Mouse (Mus musculus) liver, adult (tissue): ENCODE results near the gene Slf2.

ENCODE experiments used
- GATA4 ChIP-seq: IDR thresholded peaks from 2 replicates; pipeline ENCODE4 v1.6.1; 2014; ENCODE audit warnings: mild to moderate bottlenecking, low read length; ENCODE audit not compliant: insufficient replicate concordance

Gene Slf2

DNA sequence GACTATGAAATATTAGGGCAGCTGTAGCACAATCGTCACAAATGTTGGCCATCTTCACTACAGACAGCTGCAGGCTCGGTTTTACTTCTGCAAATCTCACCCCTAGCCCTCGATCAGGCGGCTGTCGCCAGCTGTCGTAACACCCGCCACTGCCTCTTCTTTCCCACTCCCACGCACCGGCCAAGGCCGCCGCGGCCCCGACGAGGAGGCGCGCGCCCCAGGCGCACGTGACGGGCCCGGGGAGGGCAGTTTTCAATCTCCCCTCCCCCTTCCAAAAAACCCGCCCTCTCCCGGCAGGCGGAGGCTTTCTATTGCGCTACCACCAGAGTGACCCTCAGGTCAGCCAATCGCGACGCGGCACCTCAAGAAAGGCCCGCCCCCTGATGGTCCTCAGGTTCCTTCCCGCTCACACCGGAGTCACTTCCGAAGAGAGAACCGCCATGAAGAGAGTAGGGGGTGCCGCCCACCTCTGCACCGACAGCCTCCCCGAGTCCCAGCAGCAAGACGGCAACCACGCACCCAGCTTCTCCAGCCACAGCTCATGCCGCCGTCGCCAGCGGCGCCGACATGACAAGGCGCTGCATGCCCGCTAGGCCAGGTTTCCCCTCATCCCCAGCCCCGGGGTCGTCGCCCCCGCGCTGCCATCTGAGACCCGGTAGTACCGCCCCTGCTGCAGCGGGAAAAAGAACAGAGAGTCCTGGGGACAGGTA, at the start of gene Slf2:
Slf2 (plus strand) TSS at position 408 of the 710 bp plus-strand sequence.
- TF ChIP-seq GATA4 = peak; percentile 53; the same call in 1 of the 2 replicates

DNA sequence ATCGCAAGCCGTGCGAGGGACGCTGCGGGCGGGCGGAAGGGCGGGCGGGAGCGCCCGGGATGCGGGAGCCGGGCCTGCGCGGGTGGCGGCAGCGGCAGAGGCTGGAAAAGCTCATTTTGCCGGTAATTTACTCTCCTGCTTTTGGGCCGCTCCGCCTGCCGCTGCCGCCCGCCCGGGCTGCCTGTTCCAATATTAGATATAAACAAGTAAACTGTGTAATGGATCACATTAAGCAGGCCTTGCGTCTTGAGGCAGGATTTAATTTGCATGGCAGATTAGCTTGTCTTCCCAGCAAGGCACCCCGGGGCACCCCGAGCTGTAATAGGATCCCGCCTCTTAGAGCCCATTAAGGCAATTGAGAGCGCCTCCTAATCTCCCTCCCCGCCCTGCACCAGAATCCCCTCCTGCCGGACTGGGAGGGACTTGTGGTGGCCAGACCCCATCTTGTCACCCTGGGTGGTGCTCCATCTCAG, 48.4 kb upstream of the Slf2 start:
- no peak for TF ChIP-seq GATA4

DNA sequence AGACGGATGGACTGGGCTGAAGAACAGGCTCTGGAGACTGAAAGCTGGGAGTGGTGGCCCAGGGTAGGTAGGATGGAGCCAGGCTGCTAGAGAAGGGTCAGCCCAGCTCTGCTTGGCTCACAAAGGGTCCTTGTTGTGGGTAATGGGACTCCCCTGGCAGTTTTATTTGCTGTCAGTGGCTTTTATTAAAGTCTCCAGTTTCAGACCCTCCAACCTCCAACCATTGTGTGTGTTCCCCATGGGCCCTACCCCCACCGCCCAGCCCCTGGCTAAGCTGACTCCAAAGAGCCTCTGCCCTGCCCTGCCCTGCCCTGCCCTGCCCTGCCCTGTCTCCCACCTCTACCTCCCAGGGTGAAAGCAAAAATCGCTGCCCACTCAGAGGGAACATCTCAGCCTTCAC, 46.6 kb upstream of the Slf2 start:
- no peak for TF ChIP-seq GATA4

- no peak for TF ChIP-seq GATA4
Measured at GRCm38 (mm10) chr19:44886475-44886874, 44.5 kb upstream of the Slf2 start.

GRCm38 (mm10) chr19:44887679-44888235, 43.2 kb upstream of the Slf2 start:
- no peak for TF ChIP-seq GATA4

DNA sequence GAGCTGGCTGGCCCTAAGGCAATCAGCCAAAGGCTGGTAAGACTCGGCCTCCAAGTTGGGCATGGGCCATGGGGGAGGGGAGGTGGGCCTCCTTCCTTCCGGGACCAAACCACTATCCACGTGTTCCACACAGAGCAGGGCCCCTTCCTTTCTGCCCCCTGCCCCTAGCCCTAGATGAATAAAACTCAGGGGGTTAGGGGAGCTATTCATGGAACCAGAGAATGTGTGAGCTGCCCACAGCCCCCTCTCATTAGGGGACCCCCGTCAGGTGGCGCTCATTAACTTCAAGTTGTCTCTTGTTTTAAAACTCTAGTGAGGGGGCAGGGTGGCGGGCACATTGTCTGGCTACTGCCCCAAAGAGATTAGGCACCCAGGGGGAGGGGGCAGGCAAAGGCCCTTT, 41.4 kb upstream of the Slf2 start:
- TF ChIP-seq GATA4 = no peak

DNA sequence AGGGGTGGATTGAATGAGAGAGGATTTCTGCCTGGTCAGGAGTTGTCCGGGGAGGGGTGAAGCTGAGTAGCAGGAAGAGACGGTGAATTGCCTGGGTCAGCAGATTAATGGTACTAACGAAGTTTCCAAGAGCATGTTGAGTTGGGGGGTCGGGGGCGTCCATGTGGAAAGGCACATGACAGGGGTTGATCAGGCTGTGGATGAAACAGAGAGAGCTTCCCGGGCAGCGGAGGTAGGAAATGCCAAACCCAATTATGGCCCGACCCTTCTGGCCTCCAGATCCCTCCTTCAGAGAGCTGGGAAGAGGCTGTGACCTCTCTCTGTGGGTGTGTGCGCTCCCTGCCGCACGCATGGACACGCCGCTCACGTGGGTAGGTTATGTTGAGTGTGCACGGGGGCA, 39.5 kb upstream of the Slf2 start:
- TF ChIP-seq GATA4 = no peak

DNA sequence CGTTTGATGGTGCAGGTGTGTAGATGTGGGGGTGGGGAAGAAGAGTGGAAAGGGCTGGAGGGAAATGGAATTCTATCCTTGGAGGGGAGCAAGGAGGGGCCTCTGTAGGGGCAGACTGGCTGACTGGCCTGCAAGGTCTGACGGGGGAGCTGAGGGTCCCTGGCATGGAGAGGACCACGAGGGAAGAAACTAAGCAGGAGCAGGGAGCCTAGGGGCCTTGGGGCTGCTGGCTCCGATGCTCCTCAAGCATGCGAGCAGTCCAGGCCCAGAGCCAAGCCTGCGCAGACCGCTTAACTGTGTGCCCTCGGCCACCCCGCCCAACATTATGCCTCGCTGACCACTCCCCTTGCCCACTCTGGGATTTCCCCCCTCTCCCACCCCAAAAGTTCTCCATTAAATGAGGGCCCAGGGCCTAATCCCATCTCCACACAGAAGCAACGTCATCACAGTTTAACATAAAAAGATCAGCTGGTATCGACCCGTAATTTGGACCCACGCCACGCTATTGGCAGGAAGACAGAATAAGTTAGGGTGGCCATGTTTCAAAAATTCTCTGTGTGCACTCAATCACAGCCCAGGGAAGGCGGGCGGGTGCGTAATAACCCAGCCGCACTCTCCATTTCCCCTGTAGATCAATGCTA, 37.6 kb upstream of the Slf2 start:
- TF ChIP-seq GATA4 = no peak

DNA sequence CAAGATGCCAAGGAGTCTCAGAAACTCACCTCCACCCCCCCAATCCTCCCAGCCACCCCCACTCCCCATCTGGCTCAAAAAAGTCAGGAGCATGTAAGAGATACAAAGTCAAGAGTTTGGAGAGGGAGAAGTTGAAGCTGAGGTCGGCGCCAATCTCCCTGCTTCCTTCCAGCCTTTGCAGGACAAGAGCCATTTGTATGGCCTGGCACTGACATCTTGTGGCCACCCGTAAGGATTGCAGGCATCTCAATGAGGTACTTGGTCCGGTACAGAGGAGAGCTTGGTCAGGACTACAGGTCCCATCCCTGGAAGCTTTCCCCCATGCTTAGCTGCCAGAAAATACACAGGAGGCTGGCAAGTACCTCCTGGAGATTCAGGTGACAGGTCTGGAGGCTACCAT, 35.7 kb upstream of the Slf2 start:
- no peak for TF ChIP-seq GATA4

GRCm38 (mm10) chr19:44896450-44896849, 34.5 kb upstream of the Slf2 start:
- TF ChIP-seq GATA4 = no peak

- TF ChIP-seq GATA4 = no peak
Measured at GRCm38 (mm10) chr19:44897521-44897920, 33.4 kb upstream of the Slf2 start.

- TF ChIP-seq GATA4 = no peak
Measured at GRCm38 (mm10) chr19:44898646-44899045, 32.3 kb upstream of the Slf2 start.

DNA sequence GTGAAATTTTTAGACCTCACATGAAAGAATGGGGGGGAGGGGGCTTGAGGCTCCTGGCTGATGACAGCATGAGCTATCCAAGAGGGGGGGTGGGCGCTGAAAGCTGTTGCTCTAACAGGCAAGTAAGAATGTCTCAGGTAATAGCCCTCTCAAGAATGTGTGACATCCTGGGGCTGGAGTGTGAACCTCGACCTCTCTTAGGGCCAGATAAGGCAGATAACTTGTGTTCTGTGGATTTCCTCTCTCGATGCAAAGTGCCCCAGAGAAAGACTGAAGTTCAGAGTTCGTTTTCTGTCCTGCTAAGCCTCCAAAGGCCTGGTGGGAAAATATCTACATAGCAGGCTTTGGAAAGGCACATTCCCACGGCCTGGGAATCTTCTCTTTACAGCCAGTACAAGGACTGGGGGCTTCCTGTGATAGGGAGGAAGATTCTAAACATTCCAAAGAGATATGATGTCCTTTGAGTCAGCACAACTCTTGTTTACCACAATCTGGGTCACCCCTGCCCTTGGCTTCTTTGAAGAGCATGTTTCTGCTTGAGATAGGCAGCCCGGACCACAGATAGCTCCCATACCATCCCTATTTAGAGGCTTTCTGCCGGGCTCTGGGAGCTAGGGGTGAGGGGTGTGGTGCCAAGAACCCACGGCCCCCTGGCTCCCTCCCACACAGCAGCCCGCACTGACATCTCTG, 31.7 kb upstream of the Slf2 start:
- peak; percentile 99 for TF ChIP-seq GATA4

- peak; percentile 27; the same call in 1 of the 2 replicates for TF ChIP-seq GATA4
Measured at GRCm38 (mm10) chr19:44899947-44900773, 30.8 kb upstream of the Slf2 start.

GRCm38 (mm10) chr19:44901047-44901446, 29.9 kb upstream of the Slf2 start:
- no peak for TF ChIP-seq GATA4
